Mouse (Mus musculus): ENCODE data around the gene Klhl10. TPM values are rescaled to one million over a fixed set of nuclear protein-coding genes. Genes with fewer than 3 reads are reported as not detected.

The Klhl10 gene
- polyA plus RNA-seq (2012; rRNA removed), result 0.13 and 0.34 TPM in 2 replicates

DNA sequence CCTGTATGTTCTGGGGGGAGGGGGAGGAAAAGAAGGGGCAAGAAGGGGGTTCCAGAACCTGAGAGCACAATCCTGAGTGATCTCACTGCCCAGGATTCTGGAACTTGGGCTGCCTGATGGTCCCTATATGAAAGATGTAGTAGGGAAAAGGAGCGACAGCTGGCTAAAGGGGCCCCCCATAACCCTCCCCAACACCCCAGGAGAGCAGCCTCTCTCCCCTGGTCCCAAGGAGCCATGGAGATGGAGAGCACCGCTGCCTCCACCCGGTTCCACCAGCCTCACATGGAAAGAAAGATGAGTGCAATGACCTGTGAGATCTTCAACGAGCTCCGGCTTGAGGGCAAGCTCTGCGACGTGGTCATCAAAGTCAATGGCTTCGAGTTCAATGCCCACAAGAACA, at the start of gene Klhl10, which contains the start of gene Nt5c3b:
Gene Klhl10, plus strand, starts transcription at position 121 of the 400 bp plus-strand sequence.
Gene Nt5c3b, minus strand, starts transcription at position 12 of the 400 bp plus-strand sequence.
- H3K36me3 ChIP-seq (ENCODE audit: control insufficient read depth, insufficient read depth, low read length), result no peaks in the 10 kb centered on the region
- TF ChIP-seq POLR2A (IDR thresholded peaks at IDR 0.05; ENCODE audit: low read depth, low read length) (no peak), CTCF (conservative IDR thresholded peaks at IDR 0.05; ENCODE audit: insufficient read depth, insufficient read length, low read depth, low read length) (no peak)
- H3K4me1 ChIP-seq (ENCODE audit: control insufficient read depth, insufficient read depth, low read length), result 0 out of 2 replicates have a peak, but pooled peaks cover 3% of the 10 kb centered on the region
- peak within 1 kb of the TSS; percentile 87 for H3K4me3 ChIP-seq (ENCODE audit: insufficient read depth, low read depth, low read length)
- DNase-seq, result no peak
- H3K27ac ChIP-seq (ENCODE audit: insufficient read depth, low read depth, low read length), result no peak within 1 kb of the TSS
- 53% methylated on average over 8 of the region's 8 CpGs for WGBS
- no peaks in the 10 kb centered on the region for H3K27me3 ChIP-seq (replicated peaks; ENCODE audit: control insufficient read depth, insufficient read depth, low read length)

DNA sequence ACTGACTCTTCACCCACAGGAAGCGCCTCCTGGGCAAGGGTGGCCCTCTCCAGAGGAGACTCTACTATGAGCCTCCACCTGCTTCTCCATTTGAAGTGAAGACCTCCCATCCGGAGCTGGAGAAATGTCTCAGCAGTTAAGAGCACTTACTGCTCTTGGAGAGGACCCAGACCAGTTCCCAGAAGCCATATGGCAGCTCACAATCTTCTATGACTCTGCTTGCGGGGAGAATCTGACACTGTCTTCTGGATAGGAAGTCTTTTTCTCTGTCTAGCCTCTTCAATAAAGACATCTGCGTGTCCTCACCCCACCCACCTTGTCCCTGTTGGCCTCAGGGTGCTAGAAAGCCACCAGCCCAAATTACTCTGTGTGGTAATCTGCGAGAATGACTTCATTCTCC, 48.8 kb upstream of the Klhl10 start:
- Histone ChIP-seq H3K27ac (ENCODE audit: insufficient read depth, low read depth, low read length) (peak overlapping the region; percentile 33; the same call in 1 of the 2 replicates), H3K4me1 (ENCODE audit: control insufficient read depth, insufficient read depth, low read length) (peaks cover 59% of the 10 kb centered on the region), H3K4me3 (ENCODE audit: insufficient read depth, low read depth, low read length) (no peak overlapping the region), H3K27me3 (replicated peaks; ENCODE audit: control insufficient read depth, insufficient read depth, low read length) (no peaks in the 10 kb centered on the region), H3K36me3 (ENCODE audit: control insufficient read depth, insufficient read depth, low read length) (no peaks in the 10 kb centered on the region)
- TF ChIP-seq CTCF (conservative IDR thresholded peaks at IDR 0.05; ENCODE audit: insufficient read depth, insufficient read length, low read depth, low read length) (no peak), POLR2A (IDR thresholded peaks at IDR 0.05; ENCODE audit: low read depth, low read length) (no peak)
- 63% methylated on average over 5 of the region's 5 CpGs for WGBS
- no peak for DNase-seq

DNA sequence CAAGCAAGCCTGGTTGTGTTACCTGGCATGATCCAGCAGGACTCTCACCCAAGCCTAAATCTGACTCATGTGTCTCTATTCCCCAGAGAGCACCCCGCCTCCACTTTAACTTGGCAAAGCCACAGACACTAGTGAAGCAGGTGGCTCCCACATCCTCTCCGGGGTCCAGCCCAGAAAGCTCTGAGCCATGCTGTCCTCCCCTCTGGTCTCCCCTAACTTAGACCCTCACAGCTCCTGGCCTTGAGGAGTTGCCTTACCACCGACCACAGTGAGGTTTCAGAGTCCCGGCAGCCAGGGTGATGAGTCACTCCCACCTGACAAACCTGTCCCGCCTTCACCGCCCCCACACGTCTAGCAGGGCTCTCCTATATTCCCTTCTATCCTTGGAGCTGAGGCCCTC, 48.0 kb upstream of the Klhl10 start:
- Histone ChIP-seq H3K27me3 (replicated peaks; ENCODE audit: control insufficient read depth, insufficient read depth, low read length) (no peaks in the 10 kb centered on the region), H3K27ac (ENCODE audit: insufficient read depth, low read depth, low read length) (0 out of 2 replicates have a peak overlapping the region, but pooled peaks have one; percentile 33), H3K4me3 (ENCODE audit: insufficient read depth, low read depth, low read length) (no peak overlapping the region), H3K36me3 (ENCODE audit: control insufficient read depth, insufficient read depth, low read length) (no peaks in the 10 kb centered on the region), H3K4me1 (ENCODE audit: control insufficient read depth, insufficient read depth, low read length) (peaks cover 55% of the 10 kb centered on the region)
- no peak for TF ChIP-seq POLR2A (IDR thresholded peaks at IDR 0.05; ENCODE audit: low read depth, low read length)
- TF ChIP-seq CTCF (conservative IDR thresholded peaks at IDR 0.05; ENCODE audit: insufficient read depth, insufficient read length, low read depth, low read length), result no peak
- WGBS, result 43% methylated on average over 7 of the region's 7 CpGs
- peak; percentile 46 for DNase-seq

DNA sequence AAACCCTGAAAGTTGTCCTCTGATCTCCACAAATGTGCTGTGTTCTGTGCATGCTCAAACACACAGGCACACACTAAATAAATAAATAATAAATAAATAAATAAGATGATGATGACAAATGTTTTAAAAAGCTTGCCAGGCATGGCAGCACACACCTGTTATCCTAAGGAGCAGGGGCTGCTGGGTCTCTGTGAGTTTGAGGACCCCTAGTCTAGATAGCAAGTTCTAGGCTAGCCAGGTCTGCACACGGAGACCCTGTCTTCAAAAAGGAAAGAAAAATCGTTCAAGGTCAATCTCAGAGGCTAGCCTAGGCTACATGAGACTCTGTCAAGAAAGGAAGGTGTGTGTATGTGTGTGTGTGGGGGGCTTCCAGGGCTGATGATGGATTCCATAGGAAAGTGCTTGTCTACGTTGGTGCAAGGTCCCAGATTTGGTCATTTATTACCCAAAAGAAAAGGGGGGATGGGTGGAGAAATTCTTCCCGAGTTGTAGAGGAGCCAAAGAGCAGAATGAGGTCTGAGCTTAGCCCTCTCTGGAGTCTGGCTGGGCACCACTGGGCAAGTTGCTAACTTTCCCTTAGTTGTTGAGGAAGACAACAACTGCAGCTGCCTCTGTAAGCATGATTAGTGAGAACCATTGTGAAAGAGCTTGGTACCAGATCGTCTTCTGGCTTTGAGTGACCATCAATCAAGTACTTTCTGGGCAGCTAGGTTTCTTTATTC, 47.2 kb upstream of the Klhl10 start:
- Histone ChIP-seq H3K4me1 (ENCODE audit: control insufficient read depth, insufficient read depth, low read length) (peaks cover 51% of the 10 kb centered on the region), H3K27ac (ENCODE audit: insufficient read depth, low read depth, low read length) (peak overlapping the region; percentile 95), H3K27me3 (replicated peaks; ENCODE audit: control insufficient read depth, insufficient read depth, low read length) (no peaks in the 10 kb centered on the region), H3K36me3 (ENCODE audit: control insufficient read depth, insufficient read depth, low read length) (no peaks in the 10 kb centered on the region), H3K4me3 (ENCODE audit: insufficient read depth, low read depth, low read length) (peak overlapping the region; percentile 86)
- TF ChIP-seq CTCF (conservative IDR thresholded peaks at IDR 0.05; ENCODE audit: insufficient read depth, insufficient read length, low read depth, low read length) (no peak), POLR2A (IDR thresholded peaks at IDR 0.05; ENCODE audit: low read depth, low read length) (no peak)
- DNase-seq, result peak; percentile 73
- 25% methylated on average over 5 of the region's 5 CpGs for WGBS

DNA sequence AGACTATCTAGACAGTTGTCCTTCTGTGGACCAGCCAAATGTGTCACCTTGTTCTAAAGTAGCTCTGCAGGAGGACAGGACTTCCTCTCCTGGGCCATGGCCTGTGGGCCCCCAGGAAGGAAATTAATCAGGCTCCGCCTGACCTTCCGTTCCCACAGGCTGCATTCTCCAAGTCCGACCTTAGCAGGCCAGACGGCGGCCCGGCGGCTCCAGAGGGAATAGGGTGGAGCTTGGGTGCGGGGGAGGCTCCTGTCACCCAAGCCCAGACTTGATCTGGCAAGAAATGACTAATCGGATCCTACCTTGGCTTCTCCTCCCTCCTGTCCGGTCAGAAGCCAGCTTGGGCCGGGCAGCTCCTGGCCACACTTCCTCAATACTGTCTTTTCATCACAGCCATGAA, 46.5 kb upstream of the Klhl10 start:
- H3K4me1 ChIP-seq (ENCODE audit: control insufficient read depth, insufficient read depth, low read length), result peaks cover 47% of the 10 kb centered on the region
- peak overlapping the region; percentile 86 for H3K4me3 ChIP-seq (ENCODE audit: insufficient read depth, low read depth, low read length)
- TF ChIP-seq CTCF (conservative IDR thresholded peaks at IDR 0.05; ENCODE audit: insufficient read depth, insufficient read length, low read depth, low read length), result no peak
- no peak for TF ChIP-seq POLR2A (IDR thresholded peaks at IDR 0.05; ENCODE audit: low read depth, low read length)

DNA sequence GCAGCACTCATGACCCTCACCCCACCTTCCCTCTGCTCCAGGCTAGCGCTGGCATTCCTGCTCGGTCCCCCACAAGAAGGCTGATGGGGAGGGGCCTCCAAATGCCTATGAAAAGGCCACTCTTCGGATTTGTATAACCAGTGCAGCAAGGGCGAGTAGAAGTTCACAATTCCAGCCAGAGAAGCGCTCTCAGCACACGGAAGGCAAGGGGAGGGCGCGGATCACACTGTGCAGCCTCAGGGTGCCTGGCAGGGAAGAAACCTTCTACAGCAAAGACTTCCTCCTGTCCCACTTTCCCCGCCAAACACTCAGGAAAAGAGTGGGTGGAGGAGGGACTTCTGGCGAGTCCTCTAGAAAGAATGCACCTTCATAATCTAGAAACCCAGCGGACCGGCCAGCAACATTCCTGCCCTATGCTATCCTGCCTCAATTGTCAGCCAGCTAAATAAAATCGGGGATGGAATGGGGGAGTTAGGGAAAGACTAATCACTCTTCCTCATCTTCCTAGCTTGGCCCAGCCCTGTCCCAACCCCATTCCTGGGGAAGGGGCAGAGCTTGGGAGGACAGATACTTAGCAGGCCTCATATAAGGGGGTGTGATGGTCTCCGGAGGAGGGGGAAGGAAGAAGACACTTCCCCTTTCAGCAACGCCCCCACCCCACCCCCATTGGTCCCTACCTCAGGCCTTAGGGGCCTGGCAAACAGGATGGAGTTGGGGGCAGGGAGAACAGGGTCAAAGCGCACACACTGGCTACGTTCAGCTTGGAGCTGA, 45.7 kb upstream of the Klhl10 start:
- peak; percentile 72 for DNase-seq
- Histone ChIP-seq H3K36me3 (ENCODE audit: control insufficient read depth, insufficient read depth, low read length) (no peaks in the 10 kb centered on the region), H3K27me3 (replicated peaks; ENCODE audit: control insufficient read depth, insufficient read depth, low read length) (no peaks in the 10 kb centered on the region), H3K27ac (ENCODE audit: insufficient read depth, low read depth, low read length) (peak overlapping the region; percentile 95), H3K4me1 (ENCODE audit: control insufficient read depth, insufficient read depth, low read length) (peaks cover 39% of the 10 kb centered on the region), H3K4me3 (ENCODE audit: insufficient read depth, low read depth, low read length) (peak overlapping the region; percentile 86)
- no peak for TF ChIP-seq CTCF (conservative IDR thresholded peaks at IDR 0.05; ENCODE audit: insufficient read depth, insufficient read length, low read depth, low read length)
- 7% methylated on average over 17 of the region's 17 CpGs for WGBS

More for the DNA sequence above, 46.5 kb upstream of the Klhl10 start:
- Histone ChIP-seq H3K27me3 (replicated peaks; ENCODE audit: control insufficient read depth, insufficient read depth, low read length) (no peaks in the 10 kb centered on the region), H3K27ac (ENCODE audit: insufficient read depth, low read depth, low read length) (peak overlapping the region; percentile 95), H3K36me3 (ENCODE audit: control insufficient read depth, insufficient read depth, low read length) (no peaks in the 10 kb centered on the region)
- WGBS, result under 1% methylated on average over 11 of the region's 11 CpGs
- DNase-seq, result peak; percentile 98

Measured in kidney, adult 2 months (tissue).